Mouse (Mus musculus) intestine, embryonic 14.5 days (tissue): Measurements from ENCODE around the gene Spock3. TPM values are rescaled to one million over a fixed set of nuclear protein-coding genes. Genes with fewer than 3 reads are reported as not detected.

Experiments used
- ATAC-seq: fragments of 200-750 bp; cut with Nextera tagmentation; replicated peaks from 2 replicates; pipeline ENCODE4 v1.8.0; 2017; ENCODE audit warnings: low read depth, moderate number of reproducible peaks, moderate TSS enrichment, moderate library complexity; ENCODE audit not compliant: low FRiP score, low TSS enrichment
- DNase-seq: peaks from one replicate; pipeline ENCODE4 v3.0.0-alpha.2; 2018; ENCODE audit warnings: low spot score
- H3K27ac ChIP-seq: fragments of 300-500 bp; sonication (generic); 2 replicates; pipeline ENCODE4 v1.5.1; 2014; ENCODE audit warnings: low read depth, mild to moderate bottlenecking, control low read depth
- H3K27me3 ChIP-seq: fragments of 300-500 bp; sonication (generic); replicated peaks from 2 replicates; pipeline ENCODE4 v1.6.1; 2014; ENCODE audit warnings: low read length, control low read depth; ENCODE audit not compliant: control insufficient read depth, insufficient read depth
- H3K36me3 ChIP-seq: fragments of 300-500 bp; sonication (generic); 2 replicates; pipeline ENCODE4 v1.6.1; 2014; ENCODE audit warnings: low read length, control low read depth; ENCODE audit not compliant: control insufficient read depth, insufficient read depth
- H3K4me1 ChIP-seq: fragments of 300-500 bp; sonication (generic); replicated peaks from 2 replicates; pipeline ENCODE4 v1.6.1; 2014; ENCODE audit warnings: low read length, control low read depth, mixed read lengths; ENCODE audit not compliant: control insufficient read depth, insufficient read depth
- H3K4me2 ChIP-seq: fragments of 300-500 bp; sonication (generic); 2 replicates; pipeline ENCODE4 v1.6.1; 2014; ENCODE audit warnings: low read length
- H3K4me3 ChIP-seq: fragments of 300-500 bp; sonication (generic); 2 replicates; pipeline ENCODE4 v1.5.1; 2014; ENCODE audit warnings: low read depth, low read length, control low read depth, mixed read lengths
- H3K9ac ChIP-seq: fragments of 300-500 bp; sonication (generic); 2 replicates; pipeline ENCODE4 v1.6.1; 2014; ENCODE audit warnings: mild to moderate bottlenecking, low read length
- H3K9me3 ChIP-seq: fragments of 300-500 bp; sonication (generic); 2 replicates; pipeline ENCODE4 v1.6.1; 2016; ENCODE audit warnings: low read length, control low read depth; ENCODE audit not compliant: control insufficient read depth
- WGBS: fragments of 180-500 bp; shearing (Covaris S2); extraction: QIAGEN DNeasy Blood & Tissue Kit; methylation state at CpG from one replicate; pipeline ENCODE4 v1.1.7; 2014; 5-methylcytosine and 5-hydroxymethylcytosine counted together
- polyA plus RNA-seq: library from polyadenylated mRNA; unstranded; fragments of >200 nt; fragmentation: Nextera tagmentation; extraction: Ambion mirVana; gene quantifications from 2 replicates; pipeline ENCODE4 v1.2.1, GENCODE M21; 2014

Spock3 gene
- polyA plus RNA-seq, 1 experiment from 2014 or later = 16.8 TPM

DNA sequence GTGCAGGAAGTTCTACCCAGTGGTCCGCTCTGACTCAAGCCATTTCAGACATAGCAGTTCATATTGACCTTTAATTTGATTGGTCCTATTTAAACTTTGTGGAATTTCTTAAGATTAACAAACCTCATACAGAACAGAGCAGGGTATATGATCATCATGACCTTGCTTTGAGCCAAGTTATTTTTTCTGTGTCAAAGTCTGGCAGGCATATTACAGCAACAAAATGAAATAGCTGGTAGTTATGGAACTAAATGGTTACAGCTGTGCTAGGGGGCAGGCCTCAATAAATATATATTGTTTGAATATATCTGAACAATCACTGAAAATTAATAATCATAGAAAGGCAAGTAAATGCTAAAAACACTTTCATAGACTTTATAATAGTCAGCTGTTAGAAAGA lies 384.6 kb downstream of the Spock3 start:
- Histone ChIP-seq H3K36me3 (no peaks in the 10 kb centered on the region), H3K4me1 (no peaks in the 10 kb centered on the region), H3K27ac (no peak overlapping the region), H3K9me3 (no peaks in the 10 kb centered on the region), H3K9ac (no peak overlapping the region), H3K4me2 (no peak overlapping the region), H3K27me3 (no peaks in the 10 kb centered on the region), H3K4me3 (no peak overlapping the region)
- DNase-seq (no peak), ATAC-seq (no peak)
- 85% methylated on average over 1 of the region's 1 CpGs for WGBS

DNA sequence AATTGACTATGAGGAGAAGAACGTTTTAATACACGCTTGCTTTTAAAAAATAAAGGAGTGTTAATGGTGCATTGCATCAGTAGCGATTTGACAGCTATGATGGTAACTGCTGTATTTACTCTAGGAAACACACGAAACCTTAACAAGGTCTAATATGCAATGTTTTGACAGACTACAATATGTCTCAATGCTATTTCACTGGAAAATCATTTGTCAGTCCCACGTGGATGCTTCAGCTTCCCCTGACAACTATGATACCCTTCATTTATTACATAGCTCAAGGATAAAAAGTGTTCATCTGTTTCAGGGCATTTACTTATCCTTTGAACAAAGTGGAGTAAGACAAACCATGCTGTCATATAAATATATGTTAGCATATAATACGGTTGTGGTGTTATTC lies 417.8 kb downstream of the Spock3 start:
- Histone ChIP-seq H3K4me3 (no peak overlapping the region), H3K9me3 (no peaks in the 10 kb centered on the region), H3K27ac (no peak overlapping the region), H3K4me1 (no peaks in the 10 kb centered on the region), H3K36me3 (no peaks in the 10 kb centered on the region), H3K27me3 (no peaks in the 10 kb centered on the region), H3K4me2 (no peak overlapping the region), H3K9ac (no peak overlapping the region)
- ATAC-seq = no peak
- no peak for DNase-seq
- 71% methylated on average over 6 of the region's 6 CpGs for WGBS

DNA sequence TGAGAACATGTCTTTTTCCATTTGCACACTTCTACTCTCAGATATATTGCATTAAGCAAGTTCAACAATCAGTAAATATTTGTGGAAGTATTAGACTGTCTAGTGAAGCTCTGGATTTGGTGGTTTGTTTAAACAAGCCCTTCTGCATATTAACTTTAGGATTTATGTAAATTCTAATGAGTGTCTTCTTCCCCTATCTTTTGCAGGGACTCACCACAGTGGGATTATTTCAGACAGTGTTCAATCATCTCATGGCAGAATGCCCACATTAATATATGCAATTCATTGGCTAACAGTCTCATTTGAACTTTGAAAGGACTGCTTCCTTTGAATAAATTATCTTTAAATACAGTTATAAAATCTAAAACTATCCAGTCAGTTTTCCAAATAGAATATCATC lies 446.9 kb downstream of the Spock3 start:
- Histone ChIP-seq H3K27ac (no peak overlapping the region), H3K4me3 (no peak overlapping the region), H3K27me3 (no peaks in the 10 kb centered on the region), H3K4me1 (no peaks in the 10 kb centered on the region), H3K9me3 (no peaks in the 10 kb centered on the region), H3K4me2 (no peak overlapping the region), H3K9ac (no peak overlapping the region), H3K36me3 (no peaks in the 10 kb centered on the region)
- DNase-seq (no peak), ATAC-seq (no peak)
